Mouse (Mus musculus) thymus, postnatal 10 days (tissue): ENCODE data around the gene Naa60.
"Not testable (repeated sequence)": the region's sequence is repeated elsewhere in the genome, so short reads cannot be mapped to it uniquely, and the experiment has no call there.

Experiments used
- DNase-seq, 2 experiments: peaks; one replicate each; pipeline ENCODE4 v3.0.0; 2021; ENCODE audit warnings: low spot score in 2 of 2

The Naa60 gene

GRCm38 (mm10) chr16:3872216-3873047 is at the start of gene Naa60:
Naa60 (plus strand) TSS chr16:3872375.
- peak; percentile 89 to 92 for DNase-seq

GRCm38 (mm10) chr16:3828021-3828420 is 44.2 kb upstream of the Naa60 start:
- no peak for DNase-seq

GRCm38 (mm10) chr16:3829727-3830126 is 42.4 kb upstream of the Naa60 start:
- no peak for DNase-seq

- DNase-seq, result no peak
Measured at GRCm38 (mm10) chr16:3830588-3831109, 41.5 kb upstream of the Naa60 start, which contains the start of gene Olfr15. Olfr15 (plus strand) TSS chr16:3830878.

- no peak for DNase-seq
Measured at GRCm38 (mm10) chr16:3835461-3835860, 36.7 kb upstream of the Naa60 start.

GRCm38 (mm10) chr16:3839157-3839885 is 32.9 kb upstream of the Naa60 start:
- DNase-seq, result peak in 1 of 2 experiments; percentile 30

GRCm38 (mm10) chr16:3842989-3843388 is 29.2 kb upstream of the Naa60 start:
- no peak for DNase-seq

GRCm38 (mm10) chr16:3843796-3844195 is 28.4 kb upstream of the Naa60 start:
- DNase-seq, result no peak

- peak; percentile 88 to 90 for DNase-seq
Measured at GRCm38 (mm10) chr16:3846711-3847518, 25.3 kb upstream of the Naa60 start, which contains the start of gene Zfp174. Zfp174 (plus strand) TSS chr16:3847268.

GRCm38 (mm10) chr16:3847871-3848270 is 24.3 kb upstream of the Naa60 start:
- no peak for DNase-seq

- DNase-seq, result no peak
Measured at GRCm38 (mm10) chr16:3848416-3848815, 23.8 kb upstream of the Naa60 start.

- not testable (repeated sequence) for DNase-seq
Measured at GRCm38 (mm10) chr16:3851301-3851700, 20.9 kb upstream of the Naa60 start.

- DNase-seq, result no peak
Measured at GRCm38 (mm10) chr16:3852586-3852985, 19.6 kb upstream of the Naa60 start.

GRCm38 (mm10) chr16:3854437-3855182 is 17.6 kb upstream of the Naa60 start:
- DNase-seq, result no peak

GRCm38 (mm10) chr16:3855776-3856175 is 16.4 kb upstream of the Naa60 start:
- DNase-seq, result no peak

- no peak for DNase-seq
Measured at GRCm38 (mm10) chr16:3859254-3859653, 12.9 kb upstream of the Naa60 start.

- no peak for DNase-seq
Measured at GRCm38 (mm10) chr16:3871815-3872214, 360 bp upstream of the Naa60 start.

- no peak for DNase-seq
Measured at GRCm38 (mm10) chr16:3876346-3876745, 4.2 kb downstream of the Naa60 start.

- DNase-seq, result peak; percentile 87 to 92
Measured at GRCm38 (mm10) chr16:3884201-3885064, 12.3 kb downstream of the Naa60 start, which contains the start of the genes Zfp597 and Gm20695. Zfp597 (minus strand) TSS chr16:3884561. Gm20695 (plus strand) TSS chr16:3884648.
